Mouse (Mus musculus) lung, postnatal 0 days (tissue): ENCODE results near the gene Pim3.

Experiments used
- CTCF ChIP-seq: IDR thresholded peaks from 2 replicates; pipeline ENCODE4 v1.5.1; 2016; ENCODE audit warnings: antibody characterized with exemption, mild to moderate bottlenecking
- EP300 ChIP-seq: IDR thresholded peaks from 2 replicates; pipeline ENCODE4 v1.6.1; 2016; ENCODE audit warnings: antibody characterized with exemption, mild to moderate bottlenecking, control low read depth

GRCm38 (mm10) chr15:88819026-88819905, 42.7 kb upstream of the Pim3 start, which contains the start of the genes Alg12 and Creld2:
- TF ChIP-seq CTCF (no peak), EP300 (peak; percentile 73; the same call in 1 of the 2 replicates)
